Mouse (Mus musculus): ENCODE results near the gene Tenm2. TPM values are rescaled to one million over a fixed set of nuclear protein-coding genes. Genes with fewer than 3 reads are reported as not detected.

Gene Tenm2
- total RNA-seq, 2 experiments from 2014 or later, result 0.32 to 0.59 TPM

DNA sequence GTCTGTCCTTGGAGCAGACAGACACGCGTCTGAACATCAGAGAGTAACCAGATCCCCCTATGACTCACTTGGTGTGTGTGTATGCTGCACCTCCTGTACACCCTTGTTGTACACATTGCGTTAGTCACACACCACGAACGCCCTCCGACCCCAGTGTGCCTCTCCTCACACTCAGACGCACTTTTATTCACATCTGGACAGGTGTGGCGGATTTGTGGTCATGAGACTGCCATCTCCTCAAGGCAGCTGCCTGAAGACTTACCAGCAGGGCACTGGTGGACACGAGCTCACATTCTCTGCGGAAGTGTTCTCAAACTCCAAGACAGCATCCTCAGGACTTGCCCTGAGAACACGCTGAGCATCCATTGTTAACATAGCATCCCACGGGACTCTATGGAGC lies 1237.7 kb downstream of the Tenm2 start:
- DNase-seq (ENCODE audit: low spot score), result no peak

DNA sequence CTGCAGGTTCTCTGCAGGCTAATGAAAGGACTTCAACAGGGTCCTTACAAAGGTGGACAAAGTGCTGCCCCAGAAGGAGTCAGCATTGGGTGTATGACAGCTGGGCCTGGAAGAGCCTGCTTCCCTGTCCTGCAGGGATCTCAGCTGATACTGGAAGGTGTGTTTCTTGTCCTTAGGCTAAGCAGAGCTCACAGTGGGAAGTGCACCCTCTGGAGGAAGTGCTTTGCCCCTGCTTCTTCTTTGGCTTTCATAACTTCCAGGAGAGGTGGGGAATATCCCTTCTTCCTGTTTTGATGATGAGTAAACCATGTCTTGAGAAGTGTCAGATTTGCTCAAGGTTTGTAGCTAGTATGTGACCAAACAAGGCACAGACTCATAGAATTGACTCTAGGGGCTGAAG lies 1240.5 kb downstream of the Tenm2 start:
- no peak for DNase-seq (ENCODE audit: low spot score)

DNA sequence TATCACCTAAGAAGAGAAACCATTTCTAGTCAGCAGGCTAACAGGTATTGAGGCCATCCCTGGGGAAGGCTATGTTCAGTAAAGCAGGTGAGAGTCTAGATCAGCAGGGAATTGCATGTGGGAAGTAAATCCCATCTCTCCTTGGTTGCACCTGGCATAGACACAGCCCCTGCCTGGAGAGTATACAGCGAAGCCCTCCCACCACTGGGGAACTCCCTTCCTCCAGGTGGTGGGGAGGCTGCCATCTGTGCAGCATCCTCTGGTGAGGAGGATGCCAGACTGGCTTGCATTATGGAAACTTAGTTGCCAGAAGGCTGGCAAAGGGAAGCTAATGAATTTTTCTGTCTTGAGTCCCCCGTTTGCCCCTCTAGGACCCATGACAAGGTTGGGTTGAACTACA lies 1243.9 kb downstream of the Tenm2 start:
- DNase-seq (ENCODE audit: low spot score), result no peak

DNA sequence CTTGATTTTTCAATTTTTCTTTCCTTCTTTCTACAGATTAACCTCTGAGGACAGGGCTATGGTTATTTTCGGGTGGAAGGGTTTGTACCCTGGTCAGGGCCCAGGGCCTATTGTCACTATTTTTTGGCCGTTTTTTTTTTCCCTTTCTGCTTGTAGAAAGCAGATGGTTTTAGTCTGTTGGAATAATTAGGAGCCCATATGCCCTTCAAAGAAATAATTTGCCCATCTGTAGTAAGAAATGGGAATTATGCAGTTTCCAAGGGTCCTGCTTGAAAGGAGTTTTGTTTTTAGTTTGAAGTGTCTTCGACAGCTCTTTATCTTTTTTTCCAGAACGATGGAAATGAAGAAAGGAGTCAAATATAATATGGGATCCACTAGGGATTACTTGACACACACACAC lies 1245.8 kb downstream of the Tenm2 start:
- DNase-seq (ENCODE audit: low spot score), result no peak

DNA sequence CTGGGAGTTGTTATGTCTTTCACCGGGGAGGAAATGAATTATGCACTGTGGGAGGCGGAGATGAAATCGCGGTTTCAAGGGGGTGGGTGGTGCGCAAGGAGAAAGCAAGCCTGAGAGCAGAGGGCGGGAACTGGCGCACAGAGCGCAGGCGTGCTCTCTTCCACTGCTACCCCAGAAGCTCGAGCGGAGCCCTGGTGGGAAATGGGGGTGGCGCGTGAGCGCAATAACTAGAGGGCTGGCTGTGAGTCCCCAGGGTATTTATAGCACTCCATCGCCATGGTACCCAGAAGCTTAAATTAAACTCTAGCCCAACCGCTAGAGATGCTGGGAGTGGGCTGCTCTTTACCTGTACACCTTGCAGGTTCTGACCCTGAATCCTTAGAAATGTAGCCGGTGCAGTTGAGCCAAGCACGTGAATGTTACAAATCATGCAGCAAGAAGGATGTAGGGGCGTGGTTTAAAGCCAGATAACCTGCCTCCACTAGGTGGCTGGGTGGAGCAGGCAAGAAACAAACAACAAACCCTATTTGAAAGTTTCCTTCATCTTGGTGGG lies 1249.8 kb downstream of the Tenm2 start:
- DNase-seq (ENCODE audit: low spot score), result no peak

DNA sequence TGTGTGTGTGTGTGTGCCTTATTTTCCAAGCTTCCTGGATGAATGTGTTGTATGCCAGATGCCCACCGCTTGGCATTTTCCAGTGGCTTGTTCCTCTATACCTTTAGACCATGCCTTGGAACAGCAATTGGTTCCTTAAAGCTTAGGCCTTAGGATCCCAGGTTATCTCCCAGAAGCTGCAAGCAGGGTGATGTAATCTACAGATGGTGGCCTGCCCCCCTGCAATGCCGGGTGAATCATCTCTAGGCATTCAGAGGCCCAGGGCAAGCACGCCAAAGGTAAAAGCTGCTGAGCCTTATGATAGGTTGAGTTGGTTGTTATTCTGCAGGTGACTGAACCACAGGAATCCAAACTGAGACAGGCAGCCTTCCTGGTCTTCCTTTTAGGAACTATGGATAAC lies 1253.0 kb downstream of the Tenm2 start:
- no peak for DNase-seq (ENCODE audit: low spot score)

DNA sequence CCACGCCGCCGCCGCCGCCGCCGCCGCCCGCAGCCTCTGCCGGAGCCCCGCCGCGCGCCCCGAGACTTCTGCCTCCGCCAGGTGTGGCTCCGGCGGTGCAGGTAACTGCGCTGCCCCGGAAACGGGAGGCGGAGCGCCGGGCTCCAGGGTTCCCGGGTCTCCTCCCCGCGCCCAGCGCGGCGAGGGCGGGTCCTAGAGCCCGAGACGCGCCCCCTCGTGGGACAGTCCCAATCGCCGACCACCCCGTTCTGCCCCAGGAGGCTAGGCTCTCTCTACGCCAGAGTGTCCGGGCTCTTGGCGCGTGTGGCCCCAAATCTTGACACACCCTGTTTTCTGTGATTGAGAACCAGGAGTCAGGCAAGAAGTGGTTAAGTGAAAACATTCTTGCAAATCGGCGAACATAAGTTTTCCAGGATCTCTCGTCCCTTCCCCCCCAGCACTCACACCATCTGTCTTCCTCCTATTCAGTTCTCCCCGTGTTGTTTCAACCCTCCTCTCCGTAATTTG lies 1255.3 kb downstream of the Tenm2 start, which contains the start of gene Wwc1:
Gene Wwc1, minus strand, starts transcription at position 117 of the 507 bp plus-strand sequence.
- no peak for DNase-seq (ENCODE audit: low spot score)

DNA sequence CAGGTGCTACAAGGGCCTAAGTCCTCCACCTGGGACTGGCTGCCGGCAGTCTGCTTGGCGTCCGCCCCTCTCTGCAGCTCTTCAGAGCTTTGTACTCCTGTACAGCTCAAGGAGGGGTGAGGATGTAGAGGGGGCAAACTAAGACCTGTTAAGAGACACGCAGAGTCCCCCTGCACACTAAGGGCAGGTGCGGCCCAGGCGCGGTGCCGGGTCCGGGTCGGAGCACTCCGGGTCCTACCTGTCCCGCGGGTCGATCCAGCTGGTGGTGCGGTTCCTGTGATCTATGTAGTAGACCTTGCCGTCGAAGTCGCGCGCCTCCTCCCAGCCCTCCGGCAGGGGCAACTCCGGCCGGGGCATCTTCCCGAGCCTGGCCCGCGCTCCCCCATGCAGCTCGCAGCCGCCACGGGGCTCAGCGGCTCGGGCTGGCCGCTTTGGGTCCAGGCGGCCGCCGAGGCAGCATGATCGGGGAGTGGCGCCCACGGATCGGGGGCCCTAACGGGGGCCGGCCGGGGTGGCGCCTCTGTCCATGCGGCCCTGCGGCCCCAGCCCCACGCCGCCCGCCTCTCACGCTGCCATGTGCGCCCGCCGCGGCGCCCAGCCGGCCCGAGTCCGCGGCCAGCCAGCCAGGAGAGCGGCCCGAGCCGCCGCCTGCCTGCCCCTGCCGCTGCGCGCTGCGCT lies 1255.9 kb downstream of the Tenm2 start:
- no peak for DNase-seq (ENCODE audit: low spot score)

DNA sequence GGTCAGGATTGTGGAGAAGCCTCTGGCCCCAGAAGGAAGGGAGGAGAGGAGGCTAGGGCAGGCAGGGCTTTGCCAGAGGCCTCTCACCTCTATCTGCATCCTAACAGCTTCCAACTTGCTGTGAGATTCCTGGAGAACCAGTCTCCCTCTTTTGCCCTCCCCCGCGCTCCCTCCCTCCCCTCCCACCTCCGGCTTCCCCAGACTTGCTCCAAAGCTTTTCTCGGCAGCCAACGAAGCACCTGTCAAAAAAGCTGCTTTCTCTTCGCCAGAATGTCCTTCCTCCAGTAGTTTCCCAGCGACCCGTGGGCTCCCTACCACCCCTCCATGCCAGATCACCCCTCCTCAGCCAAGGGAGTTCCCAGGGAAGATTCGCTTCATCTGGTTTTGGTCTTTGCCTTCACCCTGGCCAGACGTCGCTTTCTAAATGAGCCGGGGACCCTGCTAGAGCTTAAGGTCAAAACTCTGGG lies 1256.5 kb downstream of the Tenm2 start:
- DNase-seq (ENCODE audit: low spot score), result no peak

DNA sequence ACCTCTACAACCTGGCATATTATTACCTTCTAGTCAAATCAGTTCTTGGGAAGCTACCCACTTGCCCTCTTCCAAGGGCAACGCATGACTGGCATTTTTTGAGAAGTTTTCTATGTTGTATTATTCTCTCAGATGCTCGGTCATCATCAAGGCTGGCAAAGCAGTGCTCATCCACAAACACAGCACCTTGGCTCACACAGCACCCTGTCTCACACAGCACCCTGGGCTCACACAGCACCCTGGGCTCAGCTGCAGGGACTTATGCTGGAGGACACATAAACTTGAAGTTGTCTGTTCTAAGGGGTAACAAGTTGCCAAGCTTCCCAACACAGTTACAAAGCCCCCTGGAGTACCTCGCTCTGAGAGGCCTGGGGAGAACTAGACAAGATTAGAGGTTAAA lies 1258.0 kb downstream of the Tenm2 start:
- no peak for DNase-seq (ENCODE audit: low spot score)

DNA sequence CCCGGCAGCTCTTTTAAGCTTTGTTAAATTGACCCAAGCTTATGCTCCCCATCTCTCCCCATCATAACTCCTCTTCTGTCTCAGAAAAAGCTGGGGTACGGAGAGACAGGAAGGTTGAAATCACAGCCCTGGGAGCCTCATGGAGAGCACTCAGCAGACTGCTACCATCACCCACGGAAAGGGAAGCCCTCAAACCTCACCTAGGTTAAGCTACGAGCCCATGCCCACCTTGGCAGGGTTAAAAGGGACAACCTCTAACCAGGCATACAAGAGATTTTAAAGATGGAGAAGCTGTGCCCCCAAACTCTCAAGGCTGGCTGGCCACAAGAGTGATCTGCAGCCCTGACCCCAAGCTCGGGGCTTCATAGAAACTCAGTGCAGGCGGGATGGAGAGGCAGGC lies 1258.7 kb downstream of the Tenm2 start:
- DNase-seq (ENCODE audit: low spot score), result no peak

DNA sequence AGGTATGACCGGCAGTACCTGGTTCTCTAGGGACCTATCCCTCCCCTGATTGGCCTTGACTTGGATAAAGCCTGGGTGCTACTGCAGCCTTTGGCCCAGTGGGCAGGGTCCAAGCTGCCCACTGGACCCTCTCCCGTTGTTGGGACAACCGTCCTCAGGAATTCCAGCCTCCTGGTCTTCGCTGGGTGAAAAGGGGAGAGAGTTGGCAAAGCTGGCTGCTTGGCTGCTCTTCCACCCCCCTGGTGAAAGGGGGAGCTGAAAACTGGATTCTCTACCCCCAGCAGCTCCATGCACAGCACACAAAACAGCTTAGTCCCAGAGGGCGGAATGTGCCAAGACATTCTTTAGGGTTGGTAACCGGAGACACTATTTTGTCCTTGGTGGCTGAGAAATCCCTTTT lies 1259.3 kb downstream of the Tenm2 start:
- no peak for DNase-seq (ENCODE audit: low spot score)

DNA sequence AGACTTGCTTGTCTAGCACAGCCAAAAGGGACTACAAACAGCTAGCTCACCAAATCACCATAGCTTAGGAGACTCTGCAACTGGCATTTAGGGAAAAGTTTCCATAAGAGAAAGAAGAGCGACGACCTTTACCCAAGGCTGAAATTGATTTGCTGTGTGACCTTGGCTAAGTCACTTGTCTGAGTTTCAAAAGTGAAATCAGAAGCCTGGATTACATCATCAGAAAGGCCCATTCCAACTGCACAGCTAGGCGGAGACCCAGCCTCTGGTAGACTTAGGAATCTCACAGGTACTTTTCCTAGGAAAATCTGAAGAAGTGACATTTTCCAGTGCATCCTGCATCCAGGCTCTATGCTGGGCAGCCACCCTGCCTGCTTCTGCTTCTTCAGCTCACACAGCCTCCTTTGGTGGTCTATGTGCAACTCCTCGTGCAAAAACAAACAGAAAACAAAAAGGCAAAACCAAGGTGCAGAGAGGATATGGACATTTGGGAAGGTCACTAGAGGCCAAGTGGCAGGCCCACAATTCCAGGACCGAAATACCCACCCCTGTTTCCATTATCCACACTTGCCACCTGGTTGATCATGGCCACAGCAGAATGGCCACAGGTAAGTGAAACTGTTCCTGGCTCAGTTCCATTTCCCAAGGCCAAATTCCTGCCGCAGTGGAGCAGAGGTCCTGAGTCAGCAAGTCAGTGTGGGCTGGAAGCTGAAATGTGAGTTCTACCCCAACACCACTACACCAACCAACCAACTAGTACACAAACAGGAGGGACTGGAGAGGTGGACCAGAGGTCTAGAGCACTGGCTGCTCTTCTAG lies 1260.9 kb downstream of the Tenm2 start:
- no peak for DNase-seq (ENCODE audit: low spot score)

DNA sequence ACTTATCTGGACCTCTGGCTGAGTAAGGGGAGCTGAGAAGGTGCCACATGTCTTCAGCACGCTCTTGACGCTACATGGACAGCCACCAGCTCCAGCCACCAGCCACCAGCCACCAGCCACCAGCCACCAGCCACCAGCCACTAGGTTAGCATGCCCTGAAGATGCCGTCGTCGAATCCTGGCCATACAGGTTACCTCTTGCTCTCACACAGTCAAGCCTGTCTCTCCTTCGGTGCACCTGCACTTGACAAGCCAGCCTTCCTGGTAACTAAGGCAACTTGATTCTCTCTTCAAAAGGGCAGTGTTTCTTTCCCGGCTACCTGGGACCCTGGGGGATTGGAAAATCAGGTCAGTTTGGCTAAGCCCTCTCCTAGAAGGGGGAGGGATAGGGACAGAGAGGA lies 1262.6 kb downstream of the Tenm2 start:
- no peak for DNase-seq (ENCODE audit: low spot score)

DNA sequence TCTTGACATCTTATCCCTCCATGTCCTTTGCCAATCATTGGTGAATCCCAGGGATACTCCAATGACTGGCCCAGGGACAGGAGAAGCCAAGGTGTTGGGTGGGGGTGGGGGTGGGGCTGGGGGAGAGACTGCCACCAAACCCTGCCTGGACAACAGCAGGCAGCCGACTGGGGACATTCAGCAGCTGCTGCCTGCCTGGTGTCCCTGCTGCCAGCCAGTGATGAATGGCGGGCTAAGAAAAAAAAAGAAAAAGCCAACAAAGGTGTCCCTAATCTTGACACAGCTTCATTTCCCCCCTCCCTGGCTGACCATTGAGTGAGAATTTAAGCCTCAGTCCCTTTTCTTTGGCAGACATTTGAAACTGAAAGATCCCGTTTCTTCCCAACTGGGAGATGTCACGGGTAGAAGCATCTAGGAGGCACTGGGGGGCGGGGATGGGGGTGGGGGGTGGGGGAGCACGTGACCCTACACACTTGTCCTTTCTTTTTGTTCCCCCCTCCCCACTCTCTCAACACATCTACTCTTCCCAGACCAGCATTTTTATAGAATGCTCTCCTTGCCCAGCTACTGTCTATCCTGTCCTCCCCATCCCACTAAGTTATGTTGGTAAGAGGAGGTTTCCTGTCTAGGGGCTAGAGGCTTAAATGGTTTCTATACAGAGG lies 1263.4 kb downstream of the Tenm2 start:
- DNase-seq (ENCODE audit: low spot score), result no peak

DNA sequence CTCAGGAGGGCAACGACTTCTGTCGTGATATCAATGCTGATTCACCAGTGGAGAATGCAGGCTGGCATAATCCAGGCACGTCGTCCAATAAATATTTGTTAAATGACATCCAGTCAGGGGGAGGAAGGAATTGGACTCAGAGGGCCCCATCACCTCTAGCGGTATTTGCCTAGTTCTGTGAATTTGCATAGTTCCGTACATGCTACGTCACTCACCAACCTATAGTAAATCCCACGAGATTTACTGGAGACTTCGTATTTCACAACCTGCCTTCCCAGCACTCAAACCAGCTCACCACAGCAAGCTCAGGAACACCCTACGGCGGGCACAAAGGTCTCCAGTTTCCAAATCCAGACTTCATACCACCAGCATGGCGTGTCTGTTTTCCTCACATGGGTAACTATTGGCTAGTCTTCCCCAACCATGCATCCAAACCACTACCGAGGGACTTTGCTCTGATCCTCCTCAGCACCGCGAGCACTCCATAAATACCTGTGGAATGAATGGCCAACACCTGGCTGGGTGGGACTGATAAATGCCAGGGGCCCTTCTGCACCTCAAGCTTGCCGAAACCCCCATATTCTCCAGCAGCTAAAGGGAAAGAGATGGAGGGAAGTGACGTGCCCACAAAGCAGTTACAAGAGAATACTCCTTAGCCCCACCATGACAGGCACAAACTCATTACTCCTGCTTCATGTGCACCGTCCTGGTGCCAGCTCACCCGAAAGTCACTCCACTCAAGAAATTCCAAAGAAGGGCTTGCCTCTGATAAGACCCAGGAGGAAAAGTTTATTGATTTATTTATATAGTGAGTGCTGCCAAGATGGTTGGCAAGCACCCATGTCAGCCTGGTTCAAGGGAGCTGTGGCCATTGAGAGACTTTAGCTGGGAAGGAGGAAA lies 1264.7 kb downstream of the Tenm2 start:
- no peak for DNase-seq (ENCODE audit: low spot score)

DNA sequence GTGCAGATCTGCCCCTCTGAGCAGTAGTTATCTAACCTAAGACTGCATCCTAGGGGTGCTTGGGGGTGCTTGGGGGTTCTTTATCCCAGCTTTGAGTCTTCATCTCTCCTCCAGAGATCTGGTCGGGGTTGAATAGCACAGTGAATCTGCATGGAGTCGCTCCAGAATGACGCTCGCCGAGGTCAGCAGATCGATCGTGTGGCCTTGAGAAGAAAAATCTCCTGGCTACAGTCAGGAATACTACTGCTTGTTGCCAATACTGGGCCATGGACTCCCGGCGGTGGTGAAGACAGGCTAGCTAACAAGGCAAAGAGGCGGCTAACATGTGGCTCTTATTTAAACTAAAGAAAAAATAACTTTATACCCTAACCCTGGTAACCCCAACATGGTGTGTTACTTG lies 1267.5 kb downstream of the Tenm2 start:
- no peak for DNase-seq (ENCODE audit: low spot score)

DNA sequence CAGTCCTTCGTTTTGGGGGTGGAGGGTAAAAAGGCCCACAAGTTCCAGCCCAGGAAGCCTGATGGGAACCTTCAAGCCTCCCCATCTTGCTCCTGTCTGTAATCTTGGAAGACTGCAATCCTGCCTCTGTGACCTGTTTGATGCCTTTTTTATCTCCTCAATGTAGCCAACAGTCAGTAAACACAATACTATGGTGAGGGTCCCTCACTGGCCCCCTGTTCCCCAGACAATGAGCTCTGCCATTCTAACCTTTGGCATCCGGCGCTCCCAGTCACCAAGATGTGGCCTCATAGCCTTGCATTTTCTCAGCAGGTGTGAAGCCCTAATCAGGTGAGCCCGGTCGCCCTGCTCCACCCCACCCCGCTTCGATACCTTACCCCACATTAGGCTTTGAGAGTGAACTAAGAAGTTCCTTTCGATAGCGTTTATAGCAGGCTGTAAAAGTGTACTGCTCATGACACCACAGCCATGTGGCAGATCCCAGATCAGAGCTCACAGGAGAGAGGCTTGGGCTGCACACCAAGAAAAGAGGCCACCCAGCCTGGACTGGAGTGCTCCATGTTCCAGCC lies 1271.7 kb downstream of the Tenm2 start:
- DNase-seq (ENCODE audit: low spot score), result no peak

DNA sequence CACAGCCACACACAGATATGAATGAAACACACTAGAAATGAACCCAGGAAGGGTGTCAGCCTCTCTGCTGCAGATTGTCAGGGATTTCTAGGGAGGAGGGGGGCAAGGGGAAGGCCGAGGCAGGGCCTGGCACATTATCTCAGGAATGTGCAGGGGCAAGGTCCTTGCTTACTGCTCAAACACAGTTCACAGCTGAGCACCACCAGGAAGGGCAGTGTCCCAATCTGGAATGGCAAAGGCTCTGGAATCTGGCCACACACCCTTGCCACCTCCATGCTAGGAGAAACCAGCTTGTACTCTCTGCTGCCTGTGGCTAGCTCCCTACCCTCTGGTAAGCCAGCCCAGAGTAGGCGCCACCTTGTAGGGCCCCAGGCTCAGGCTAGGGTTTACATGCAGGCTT lies 1272.2 kb downstream of the Tenm2 start:
- DNase-seq (ENCODE audit: low spot score), result no peak

DNA sequence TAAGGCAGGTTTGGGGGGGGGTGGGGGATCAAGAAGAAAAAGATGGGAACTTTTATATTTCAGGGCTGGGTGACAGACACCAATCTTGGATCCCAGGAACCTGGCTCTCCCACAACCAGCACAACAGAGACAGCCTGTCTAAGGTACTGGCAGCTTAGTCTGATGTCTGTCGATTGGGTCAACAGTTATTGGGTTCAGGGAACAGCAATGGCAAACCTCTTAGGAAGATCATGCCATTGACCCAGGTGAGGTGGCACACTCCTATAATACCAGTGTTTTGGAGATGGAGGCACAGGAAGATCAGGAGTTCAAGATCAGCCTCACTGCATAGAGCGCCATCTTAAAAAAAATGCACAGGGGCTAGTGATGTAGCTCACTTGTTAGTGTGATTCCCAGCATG lies 1273.3 kb downstream of the Tenm2 start:
- no peak for DNase-seq (ENCODE audit: low spot score)

DNA sequence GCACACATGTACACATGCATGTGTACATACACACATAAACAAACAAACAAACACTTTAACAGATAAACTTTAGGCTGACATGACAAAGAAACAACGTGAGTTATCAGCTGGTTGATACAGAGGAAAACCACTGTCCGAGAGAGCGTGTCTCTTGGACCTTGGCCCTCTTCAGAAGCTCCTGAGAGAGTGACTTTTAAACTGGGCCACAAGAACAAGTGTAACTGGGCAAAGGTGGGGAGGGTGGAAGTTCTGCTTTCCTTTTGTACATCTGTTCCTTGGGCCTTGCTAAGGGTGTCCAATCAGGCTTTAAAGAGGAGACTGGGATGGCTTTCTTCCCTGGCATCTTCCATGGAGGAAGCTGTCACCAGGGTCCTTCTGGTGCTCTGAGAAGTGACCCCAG lies 1276.5 kb downstream of the Tenm2 start:
- DNase-seq (ENCODE audit: low spot score), result no peak
